Mouse (Mus musculus) embryonic facial prominence, embryonic 15.5 days (tissue): ENCODE data around the gene Gon7. TPM values are rescaled to one million over a fixed set of nuclear protein-coding genes. Genes with fewer than 3 reads are reported as not detected.

Experiments used
- ATAC-seq: fragments of 200-750 bp; cut with Nextera tagmentation; 2 replicates; pipeline ENCODE4 v1.8.0; 2017; ENCODE audit warnings: low read depth, moderate TSS enrichment; ENCODE audit not compliant: insufficient number of reproducible peaks, low FRiP score, low TSS enrichment
- H3K27ac ChIP-seq: fragments of 300-500 bp; sonication (generic); replicated peaks from 2 replicates; pipeline ENCODE4 v1.5.1; 2015; ENCODE audit warnings: mild to moderate bottlenecking, inconsistent platforms
- H3K27me3 ChIP-seq: fragments of 300-500 bp; sonication (generic); 2 replicates; pipeline ENCODE4 v1.6.1; 2015; ENCODE audit warnings: inconsistent platforms
- H3K36me3 ChIP-seq: fragments of 300-500 bp; sonication (generic); 2 replicates; pipeline ENCODE4 v1.6.1; 2015; ENCODE audit warnings: mild to moderate bottlenecking, inconsistent platforms
- H3K4me1 ChIP-seq: fragments of 300-500 bp; sonication (generic); 2 replicates; pipeline ENCODE4 v1.6.1; 2015; ENCODE audit warnings: inconsistent platforms
- H3K4me2 ChIP-seq: fragments of 300-500 bp; sonication (generic); replicated peaks from 2 replicates; pipeline ENCODE4 v1.6.1; 2015; ENCODE audit warnings: mild to moderate bottlenecking, inconsistent platforms
- H3K4me3 ChIP-seq: fragments of 300-500 bp; sonication (generic); replicated peaks from 2 replicates; pipeline ENCODE4 v1.5.1; 2015; ENCODE audit warnings: mild to moderate bottlenecking, inconsistent platforms
- H3K9ac ChIP-seq: fragments of 300-500 bp; sonication (generic); 2 replicates; pipeline ENCODE4 v1.6.1; 2015; ENCODE audit warnings: inconsistent platforms
- H3K9me3 ChIP-seq: fragments of 300-500 bp; sonication (generic); replicated peaks from 2 replicates; pipeline ENCODE4 v1.6.1; 2016; ENCODE audit warnings: inconsistent platforms
- WGBS: fragments of 180-500 bp; shearing (Covaris S2); methylation state at CpG from one replicate; pipeline ENCODE4 v1.1.7; 2015; 5-methylcytosine and 5-hydroxymethylcytosine counted together
- polyA plus RNA-seq: library from polyadenylated mRNA; unstranded; fragments of >200 nt; fragmentation: Nextera tagmentation; extraction: Ambion mirVana; gene quantifications from 2 replicates; pipeline ENCODE4 v1.2.1, GENCODE M21; 2015

Gon7 gene
- polyA plus RNA-seq, result 24.3 and 25.6 TPM in 2 replicates

GRCm38 (mm10) chr12:102757689-102758402 lies at the start of gene Gon7, which contains the start of the genes Gm28051 and Ubr7:
Gene Gon7 (minus strand): TSS chr12:102757803.
Gene Gm28051 (minus strand): TSS chr12:102757765.
Gene Ubr7 (plus strand): TSS chr12:102757967.
- Histone ChIP-seq H3K36me3 (no peaks in the 10 kb centered on the region), H3K4me3 (peak within 1 kb of the TSS; percentile 89), H3K4me1 (peaks cover 23% of the 10 kb centered on the region), H3K9me3 (no peaks in the 10 kb centered on the region), H3K27me3 (no peaks in the 10 kb centered on the region), H3K9ac (peak within 1 kb of the TSS; percentile 68), H3K4me2 (peak within 1 kb of the TSS; percentile 68), H3K27ac (peak within 1 kb of the TSS; percentile 93)
- ATAC-seq, result peak; percentile 98
- WGBS, result under 1% methylated on average over 73 of the region's 73 CpGs

DNA sequence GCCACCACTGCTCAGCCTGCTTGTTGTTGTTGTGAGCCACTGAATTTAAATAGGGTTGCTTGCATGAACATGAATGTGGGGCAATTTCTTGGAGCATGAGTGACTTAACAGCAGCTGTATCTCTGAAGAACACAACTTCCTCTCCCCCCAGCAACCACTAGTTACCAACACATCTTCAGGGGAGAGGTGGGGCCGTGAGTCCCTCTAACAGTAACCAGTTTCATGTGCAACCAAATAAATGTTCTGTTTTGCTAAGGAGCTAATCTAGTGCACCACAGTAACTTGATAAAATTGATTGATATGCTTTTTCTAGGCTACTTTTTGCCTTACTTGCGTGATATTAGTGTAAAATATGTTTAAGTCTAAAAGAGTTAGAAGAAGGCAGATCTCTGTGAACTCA lies 41.9 kb upstream of the Gon7 start:
- H3K9ac ChIP-seq, result no peak overlapping the region
- WGBS, result 81% methylated on average over 2 of the region's 2 CpGs
- peaks cover 14% of the 10 kb centered on the region for H3K36me3 ChIP-seq
- H3K9me3 ChIP-seq, result no peaks in the 10 kb centered on the region
- H3K27ac ChIP-seq, result no peak overlapping the region
- no peak overlapping the region for H3K4me3 ChIP-seq
- no peaks in the 10 kb centered on the region for H3K4me1 ChIP-seq
- H3K27me3 ChIP-seq, result no peaks in the 10 kb centered on the region
- no peak for ATAC-seq
- no peak overlapping the region for H3K4me2 ChIP-seq

DNA sequence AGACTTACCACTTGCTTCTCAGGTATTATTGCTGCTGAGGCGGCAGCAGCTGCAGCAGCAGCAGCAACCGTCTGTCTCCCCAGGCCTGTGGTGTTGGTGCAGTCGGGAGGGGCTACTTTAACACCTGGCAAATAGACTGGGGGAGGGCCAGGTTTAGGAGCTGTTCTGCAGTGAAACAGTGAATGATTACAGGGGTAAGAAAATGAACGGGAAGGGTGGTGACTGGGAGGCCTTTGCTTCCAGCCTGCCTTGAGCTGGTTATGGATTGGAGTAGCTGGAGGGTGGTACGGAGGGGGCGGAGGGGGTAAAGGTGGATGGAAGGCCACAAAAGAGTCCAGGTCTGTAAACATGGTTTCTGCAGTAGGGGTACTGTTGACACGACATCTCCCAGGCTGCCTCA lies 30.3 kb upstream of the Gon7 start:
- Histone ChIP-seq H3K27ac (no peak overlapping the region), H3K4me3 (no peak overlapping the region), H3K27me3 (no peaks in the 10 kb centered on the region), H3K4me1 (no peaks in the 10 kb centered on the region), H3K9me3 (no peaks in the 10 kb centered on the region), H3K4me2 (no peak overlapping the region), H3K9ac (no peak overlapping the region), H3K36me3 (peaks cover 62% of the 10 kb centered on the region)
- no peak for ATAC-seq
- WGBS, result 89% methylated on average over 7 of the region's 7 CpGs

GRCm38 (mm10) chr12:102785593-102785985 lies 28.0 kb upstream of the Gon7 start:
- peaks cover 46% of the 10 kb centered on the region for H3K36me3 ChIP-seq

DNA sequence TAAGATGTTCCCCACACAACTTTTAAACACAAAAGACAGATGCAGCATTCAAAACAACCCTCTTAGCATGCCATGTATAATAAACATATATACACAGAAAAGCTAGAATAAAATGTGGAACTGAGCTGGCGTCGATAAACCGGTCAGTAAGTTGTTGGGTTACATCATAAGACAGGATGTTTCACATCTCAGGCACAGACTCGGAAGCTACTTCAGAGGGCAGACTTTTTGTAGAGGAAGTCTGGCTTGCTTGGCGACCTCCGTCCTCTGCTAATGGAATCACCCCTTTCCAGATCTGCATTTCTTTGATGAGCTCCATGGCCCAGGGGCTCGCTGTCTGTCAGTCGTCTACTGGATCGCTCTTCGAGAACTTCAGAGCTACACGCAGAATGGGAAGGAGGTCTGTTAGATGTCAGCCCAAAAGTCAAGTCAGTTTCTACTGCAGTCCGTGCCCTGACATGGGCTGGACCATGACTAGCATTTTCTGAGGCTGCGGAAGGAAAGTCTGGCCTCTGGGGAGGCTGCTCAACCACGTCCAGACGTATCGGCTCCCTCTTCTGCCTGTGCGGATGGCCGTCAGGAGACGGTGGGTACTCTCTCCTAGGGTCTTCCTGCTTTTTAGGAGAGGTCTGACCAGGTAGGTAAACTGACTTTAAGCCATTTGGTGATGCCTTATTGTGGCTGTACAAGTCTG lies 27.4 kb upstream of the Gon7 start:
- Histone ChIP-seq H3K36me3 (peaks cover 40% of the 10 kb centered on the region), H3K27me3 (no peaks in the 10 kb centered on the region), H3K9ac (no peak overlapping the region), H3K27ac (no peak overlapping the region), H3K9me3 (no peaks in the 10 kb centered on the region), H3K4me3 (no peak overlapping the region), H3K4me1 (no peaks in the 10 kb centered on the region), H3K4me2 (no peak overlapping the region)
- ATAC-seq, result no peak
- WGBS, result 72% methylated on average over 19 of the region's 19 CpGs

More at GRCm38 (mm10) chr12:102785593-102785985, 28.0 kb upstream of the Gon7 start:
- Histone ChIP-seq H3K4me2 (no peak overlapping the region), H3K9me3 (no peaks in the 10 kb centered on the region), H3K27ac (no peak overlapping the region), H3K4me1 (no peaks in the 10 kb centered on the region), H3K4me3 (no peak overlapping the region), H3K9ac (no peak overlapping the region), H3K27me3 (no peaks in the 10 kb centered on the region)
- 80% methylated on average over 5 of the region's 5 CpGs for WGBS
- ATAC-seq, result no peak

DNA sequence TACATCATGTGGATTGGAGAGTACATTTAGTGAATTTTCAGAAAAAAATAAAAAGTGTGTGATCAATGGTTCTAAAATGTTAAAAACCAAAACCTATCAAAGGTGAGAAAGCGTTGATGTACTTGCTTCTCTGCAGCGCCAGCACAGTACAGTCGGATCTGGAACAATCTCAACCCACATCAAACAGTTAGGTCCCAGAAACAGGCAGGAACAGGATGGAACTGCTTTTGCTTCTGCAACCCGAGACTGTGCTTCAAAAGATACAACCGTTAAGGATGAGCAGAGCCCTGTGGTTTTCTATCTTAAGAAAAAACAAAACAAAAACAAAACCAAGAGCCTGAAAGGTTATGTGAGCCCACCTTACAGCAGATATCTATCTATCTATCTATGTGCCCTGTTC lies 25.2 kb upstream of the Gon7 start:
- H3K4me3 ChIP-seq, result no peak overlapping the region
- H3K27me3 ChIP-seq, result no peaks in the 10 kb centered on the region
- ATAC-seq, result no peak
- no peak overlapping the region for H3K9ac ChIP-seq
- peaks cover 27% of the 10 kb centered on the region for H3K36me3 ChIP-seq
- no peak overlapping the region for H3K27ac ChIP-seq
- no peaks in the 10 kb centered on the region for H3K9me3 ChIP-seq
- H3K4me2 ChIP-seq, result no peak overlapping the region
- H3K4me1 ChIP-seq, result no peaks in the 10 kb centered on the region
- 75% methylated on average over 5 of the region's 5 CpGs for WGBS

GRCm38 (mm10) chr12:102779452-102779851 lies 21.8 kb upstream of the Gon7 start:
- H3K9me3 ChIP-seq, result no peaks in the 10 kb centered on the region
- no peak overlapping the region for H3K4me2 ChIP-seq
- H3K27ac ChIP-seq, result no peak overlapping the region
- no peak for ATAC-seq
- peaks cover 39% of the 10 kb centered on the region for H3K36me3 ChIP-seq
- 51% methylated on average over 3 of the region's 3 CpGs for WGBS
- H3K4me1 ChIP-seq, result no peaks in the 10 kb centered on the region
- H3K9ac ChIP-seq, result no peak overlapping the region
- no peaks in the 10 kb centered on the region for H3K27me3 ChIP-seq
- H3K4me3 ChIP-seq, result no peak overlapping the region

DNA sequence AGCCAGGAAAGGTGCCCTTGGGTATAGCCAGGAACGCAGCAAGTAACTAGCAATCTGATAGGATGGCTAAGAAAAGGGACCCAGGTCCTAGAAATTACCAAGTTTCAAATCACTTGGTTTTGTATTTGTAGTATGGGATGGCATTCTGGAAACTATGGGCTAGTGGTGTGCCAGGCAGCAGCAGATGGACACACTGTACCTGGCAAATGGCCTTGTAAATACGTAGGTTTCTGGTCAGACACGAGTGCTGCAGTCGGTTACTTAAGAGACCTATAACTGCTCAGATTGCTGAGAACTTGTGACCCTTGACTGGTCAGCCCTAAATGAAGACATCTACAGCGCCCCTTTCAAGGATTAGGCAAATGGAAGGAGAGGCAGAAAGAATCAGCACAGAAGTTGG lies 20.5 kb upstream of the Gon7 start:
- ATAC-seq, result no peak
- H3K27me3 ChIP-seq, result no peaks in the 10 kb centered on the region
- no peaks in the 10 kb centered on the region for H3K4me1 ChIP-seq
- no peak overlapping the region for H3K4me2 ChIP-seq
- no peak overlapping the region for H3K9ac ChIP-seq
- H3K27ac ChIP-seq, result no peak overlapping the region
- peaks cover 43% of the 10 kb centered on the region for H3K36me3 ChIP-seq
- no peaks in the 10 kb centered on the region for H3K9me3 ChIP-seq
- WGBS, result 90% methylated on average over 5 of the region's 5 CpGs
- H3K4me3 ChIP-seq, result no peak overlapping the region

- Histone ChIP-seq H3K27me3 (no peaks in the 10 kb centered on the region), H3K36me3 (peaks cover 58% of the 10 kb centered on the region), H3K9me3 (no peaks in the 10 kb centered on the region), H3K4me2 (no peak overlapping the region), H3K4me1 (no peaks in the 10 kb centered on the region), H3K9ac (no peak overlapping the region), H3K27ac (no peak overlapping the region), H3K4me3 (no peak overlapping the region)
- 85% methylated on average over 14 of the region's 14 CpGs for WGBS
- no peak for ATAC-seq
Observed at GRCm38 (mm10) chr12:102776035-102776434, 18.4 kb upstream of the Gon7 start.

- WGBS, result 92% methylated on average over 5 of the region's 5 CpGs
- Histone ChIP-seq H3K9me3 (no peaks in the 10 kb centered on the region), H3K27me3 (no peaks in the 10 kb centered on the region), H3K27ac (no peak overlapping the region), H3K4me3 (no peak overlapping the region), H3K36me3 (peaks cover 89% of the 10 kb centered on the region), H3K4me2 (no peak overlapping the region), H3K9ac (no peak overlapping the region), H3K4me1 (no peaks in the 10 kb centered on the region)
- ATAC-seq, result no peak
Observed at GRCm38 (mm10) chr12:102772676-102773075, 15.1 kb upstream of the Gon7 start.

DNA sequence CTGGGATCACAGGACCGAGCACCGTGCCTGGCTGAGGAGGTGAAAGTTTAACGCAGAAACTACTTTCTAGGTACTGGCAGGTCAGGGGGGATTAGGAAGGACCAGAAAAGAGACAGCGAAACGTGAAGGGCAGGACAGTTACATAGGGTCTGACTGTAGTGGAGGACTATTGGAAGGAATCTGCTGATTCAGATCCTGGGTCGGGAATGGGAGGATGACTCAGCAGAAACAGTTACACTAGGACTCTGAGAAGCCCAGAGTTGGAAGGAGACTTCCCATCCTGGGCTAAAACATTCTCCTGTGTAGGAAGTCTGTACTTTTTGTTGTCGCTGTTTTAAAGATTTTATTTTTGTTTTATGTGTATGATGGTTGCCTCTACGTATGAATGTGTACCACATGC lies 14.0 kb upstream of the Gon7 start:
- Histone ChIP-seq H3K4me2 (no peak overlapping the region), H3K4me1 (no peaks in the 10 kb centered on the region), H3K36me3 (peaks cover 90% of the 10 kb centered on the region), H3K9ac (no peak overlapping the region), H3K27me3 (no peaks in the 10 kb centered on the region), H3K27ac (no peak overlapping the region), H3K4me3 (no peak overlapping the region), H3K9me3 (no peaks in the 10 kb centered on the region)
- WGBS, result 97% methylated on average over 8 of the region's 8 CpGs
- ATAC-seq, result no peak
